Mouse (Mus musculus) G1E (cell line): ENCODE data around the gene Spen.

Source experiments
- CTCF ChIP-seq: IDR thresholded peaks from 2 replicates; pipeline ENCODE4 v1.5.1; 2012; ENCODE audit warnings: low read depth, low read length, inconsistent platforms, mixed read lengths
- GATA2 ChIP-seq: IDR thresholded peaks from 2 replicates; pipeline ENCODE4 v1.6.1; 2012; ENCODE audit warnings: low read depth, low read length, inconsistent platforms, borderline replicate concordance
- POLR2AphosphoS5 ChIP-seq: IDR thresholded peaks from 2 replicates; pipeline ENCODE4 v1.6.1; 2012; ENCODE audit warnings: low read depth, low read length, inconsistent platforms; ENCODE audit not compliant: insufficient replicate concordance

- TF ChIP-seq CTCF, result no peak
- TF ChIP-seq POLR2AphosphoS5, result no peak
- no peak for TF ChIP-seq GATA2
Measured at GRCm38 (mm10) chr4:141432666-141433065, 105.7 kb downstream of the Spen start.
